24 mouse cellular contexts compared by ENCODE assay signal in the genomic region with DNA sequence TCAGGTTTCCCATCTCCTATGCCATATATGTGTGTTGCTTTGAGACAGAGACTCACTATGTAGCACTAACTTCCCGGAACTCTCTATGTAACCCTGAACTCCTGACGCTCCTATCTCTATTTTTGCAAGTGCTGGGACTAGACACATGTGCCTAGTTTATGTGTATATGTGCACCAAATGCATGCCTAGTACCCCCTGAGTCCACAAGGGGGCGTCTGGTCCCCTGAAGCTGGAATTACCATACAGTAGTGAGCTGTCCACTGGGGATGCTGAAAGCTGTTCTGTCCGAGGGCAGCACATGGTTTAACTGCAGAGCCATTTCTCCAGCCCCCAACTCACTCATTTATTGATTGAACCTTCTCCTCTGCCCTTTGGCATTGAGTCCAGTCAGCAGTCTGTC. TPM values are rescaled to one million over a fixed set of nuclear protein-coding genes. Genes with fewer than 3 reads are reported as not detected.
DNase-seq lines count a peak whose midpoint lies in the region; ATAC-seq and TF ChIP-seq lines count a peak whose summit lies in the region.
"Had no signal": no experiment of that assay in that cellular context is flagged by ENCODE, and none has a peak within 500 bp of the region (broad histone marks: within the 10 kb centered on the region; RNA-seq: fewer than 3 reads in every experiment).

No protein-coding gene starts in this region.

- TF ChIP-seq CTCF in liver, adult 2 months (IDR thresholded peaks at IDR 0.05; ENCODE audit: low read depth, low read length) = peak; percentile 8; the same call in 1 of the 2 replicates
- peak; percentile 55 to 68 (median 57) for TF ChIP-seq CTCF in MEL (IDR thresholded peaks at IDR 0.05 in 2 of 3, conservative IDR thresholded peaks at IDR 0.05 in 1 of 3; ENCODE audit: control insufficient read depth in 1 of 3, insufficient read depth in 1 of 3, low read depth in 2 of 3, low read length in 3 of 3, poor library complexity in 1 of 3, severe bottlenecking in 1 of 3)

- no peaks in the 10 kb centered on the region for H3K36me3 ChIP-seq in liver, adult 2 months (ENCODE audit: control insufficient read depth, insufficient read depth, low read length)
- no peaks in the 10 kb centered on the region for H3K36me3 ChIP-seq in liver, embryonic 12.5 days
- no peaks in the 10 kb centered on the region for H3K36me3 ChIP-seq in MEL (ENCODE audit: control insufficient read depth in 1 of 2, insufficient read depth in 2 of 2, low read length in 2 of 2)
- H3K36me3 ChIP-seq in intestine, embryonic 15.5 days = no peaks in the 10 kb centered on the region
- H3K36me3 ChIP-seq: heart, embryonic 10.5 days; liver, embryonic 15.5 days; midbrain, embryonic 12.5 days; neural tube, embryonic 15.5 days had no signal

- no peak overlapping the region for H3K9ac ChIP-seq in liver, adult 2 months (ENCODE audit: low read depth, low read length)
- H3K9ac ChIP-seq in liver, embryonic 12.5 days = no peak overlapping the region
- no peak overlapping the region for H3K9ac ChIP-seq in MEL (ENCODE audit: control insufficient read depth, low read depth, low read length, poor library complexity, severe bottlenecking)
- H3K9ac ChIP-seq in intestine, embryonic 15.5 days = no peak overlapping the region
- H3K9ac ChIP-seq: hindbrain, embryonic 14.5 days; liver, embryonic 15.5 days; midbrain, embryonic 12.5 days; neural tube, embryonic 15.5 days had no signal

- TF ChIP-seq POLR2A in liver, adult 2 months (IDR thresholded peaks at IDR 0.05; ENCODE audit: extremely low read depth, insufficient read depth, low read length) = no peak
- no peak for TF ChIP-seq POLR2A in MEL (IDR thresholded peaks at IDR 0.05; ENCODE audit: control insufficient read depth in 1 of 2, insufficient read depth in 1 of 2, low read depth in 1 of 2, low read length in 2 of 2, poor library complexity in 1 of 2)

- TF ChIP-seq RAD21 in MEL (IDR thresholded peaks at IDR 0.05; ENCODE audit: low read depth, low read length) = peak; percentile 20

- no peak for DNase-seq in liver, adult 2 months (ENCODE audit: extremely low read depth, low read depth, low spot score)
- DNase-seq in A20 (ENCODE audit: low read depth, low spot score) = peak; percentile 20
- DNase-seq in MEL (ENCODE audit: low read depth, low spot score) = peak; percentile 53
- no peak for DNase-seq in kidney, postnatal 10 days
- DNase-seq: adrenal gland, postnatal 36 days; cerebellum, adult 9-11 months; heart, postnatal 10 days; kidney, adult 18-20 months; kidney, postnatal 4 days; lung, postnatal 4 days had no signal

- no peak overlapping the region for H3K27ac ChIP-seq in liver, adult 2 months (replicated peaks; ENCODE audit: insufficient read depth, low read depth, low read length)
- no peak overlapping the region for H3K27ac ChIP-seq in liver, embryonic 12.5 days
- H3K27ac ChIP-seq in MEL (ENCODE audit: control insufficient read depth, low read depth, low read length) = no peak overlapping the region
- H3K27ac ChIP-seq in intestine, embryonic 15.5 days = peak overlapping the region; percentile 24; the same call in 1 of the 2 replicates
- H3K27ac ChIP-seq: heart, embryonic 10.5 days; hindbrain, embryonic 14.5 days; liver, embryonic 15.5 days; midbrain, embryonic 12.5 days; neural tube, embryonic 15.5 days had no signal

- no peaks in the 10 kb centered on the region for H3K4me1 ChIP-seq in liver, adult 2 months (ENCODE audit: control insufficient read depth, insufficient read depth, low read length)
- H3K4me1 ChIP-seq in liver, embryonic 12.5 days = no peaks in the 10 kb centered on the region
- H3K4me1 ChIP-seq in MEL (ENCODE audit: control insufficient read depth in 1 of 2, insufficient read depth in 2 of 2, low read length in 2 of 2) = no peaks in the 10 kb centered on the region
- H3K4me1 ChIP-seq in intestine, embryonic 15.5 days (replicated peaks) = no peaks in the 10 kb centered on the region
- H3K4me1 ChIP-seq: heart, embryonic 10.5 days; liver, embryonic 15.5 days; midbrain, embryonic 12.5 days; neural tube, embryonic 15.5 days had no signal

- WGBS in liver, adult 2 months = 68% methylated on average over 4 of the region's 4 CpGs
- WGBS in liver, embryonic 12.5 days (ENCODE audit: insufficient replicate concordance) = 61% methylated on average over 4 of the region's 4 CpGs
- 78% methylated on average over 4 of the region's 4 CpGs for WGBS in intestine, embryonic 15.5 days

- peaks cover 17% of the 10 kb centered on the region for H3K9me3 ChIP-seq in liver, embryonic 12.5 days (replicated peaks)
- H3K9me3 ChIP-seq in MEL (replicated peaks; ENCODE audit: insufficient read depth, low read length) = no peaks in the 10 kb centered on the region
- no peaks in the 10 kb centered on the region for H3K9me3 ChIP-seq in intestine, embryonic 15.5 days
- H3K9me3 ChIP-seq: heart, embryonic 10.5 days; neural tube, embryonic 15.5 days had no signal

- H3K4me3 ChIP-seq in liver, adult 2 months (ENCODE audit: insufficient read depth, low read depth, low read length) = no peak overlapping the region
- no peak overlapping the region for H3K4me3 ChIP-seq in liver, embryonic 12.5 days
- H3K4me3 ChIP-seq in MEL (ENCODE audit: control insufficient read depth in 1 of 2, insufficient read depth in 1 of 2, low read depth in 2 of 2, low read length in 2 of 2) = no peak overlapping the region
- H3K4me3 ChIP-seq in intestine, embryonic 15.5 days (replicated peaks) = no peak overlapping the region
- H3K4me3 ChIP-seq: heart, embryonic 10.5 days; liver, embryonic 15.5 days; midbrain, embryonic 12.5 days; myocyte; neural tube, embryonic 15.5 days had no signal

- H3K79me2 ChIP-seq in liver, adult 2 months (ENCODE audit: control insufficient read depth, insufficient read depth, low read length) = no peaks in the 10 kb centered on the region
- no peaks in the 10 kb centered on the region for H3K79me2 ChIP-seq in MEL (ENCODE audit: control insufficient read depth, insufficient read depth, low read length, poor library complexity)

- H3K4me2 ChIP-seq in liver, embryonic 12.5 days = no peak overlapping the region
- no peak overlapping the region for H3K4me2 ChIP-seq in intestine, embryonic 15.5 days (replicated peaks)
- H3K4me2 ChIP-seq: hindbrain, embryonic 14.5 days; liver, embryonic 15.5 days; midbrain, embryonic 12.5 days; neural tube, embryonic 15.5 days had no signal

- ATAC-seq in liver, embryonic 12.5 days = no peak
- peak; percentile 5; the same call in 1 of the 2 replicates for ATAC-seq in intestine, embryonic 15.5 days
- no peak for ATAC-seq in megakaryocyte-erythroid progenitor cell, adult 5-6 weeks (replicated peaks; ENCODE audit: low FRiP score, low TSS enrichment, poor library complexity, severe bottlenecking)

- H3K27me3 ChIP-seq in liver, adult 2 months (ENCODE audit: control insufficient read depth, insufficient read depth, low read length) = peaks cover 5% of the 10 kb centered on the region; the same call in 1 of the 2 replicates
- H3K27me3 ChIP-seq in liver, embryonic 12.5 days (replicated peaks) = peaks cover 29% of the 10 kb centered on the region
- H3K27me3 ChIP-seq in MEL (ENCODE audit: control insufficient read depth in 1 of 2, insufficient read depth in 2 of 2, low read length in 2 of 2) = no peaks in the 10 kb centered on the region; a peak in 3 of 4 replicates
- no peaks in the 10 kb centered on the region for H3K27me3 ChIP-seq in intestine, embryonic 15.5 days (replicated peaks)

- TF ChIP-seq EP300 in MEL (IDR thresholded peaks at IDR 0.05; ENCODE audit: low read depth in 1 of 2, low read length in 2 of 2) = no peak

TF ChIP-seq in MEL, 35 proteins besides CTCF, POLR2A, EP300 and RAD21:
- TF ChIP-seq TBP (IDR thresholded peaks at IDR 0.05; ENCODE audit: low read depth, low read length) (no peak), SMC3 (IDR thresholded peaks at IDR 0.05; ENCODE audit: low read depth, low read length) (peak; percentile 34; the same call in 1 of the 2 replicates)
TF ChIP-seq in MEL: peak in this region for 1.

RNA-seq across cellular contexts. Expression of gene B4galnt2, which starts 11.7 kb away (rescaled TPM):
- total RNA-seq in liver, adult 2 months (2014; rRNA removed) = 0.37 TPM in 1 of 2 replicates, not detected in the other
- not detected in 2 replicates for polyA plus RNA-seq in liver, adult 2 months (2012; rRNA removed)
- polyA plus RNA-seq in liver, embryonic 12.5 days (2016; fragmentation: Nextera tagmentation; extraction: Ambion mirVana) = 0.39 and 0.51 TPM in 2 replicates
- 0.15 and 0.16 TPM in 2 replicates for total RNA-seq in MEL (2012; rRNA removed)
- 1 to 10 TPM in 1 of 2 experiments, not detected in 1; 4.5 TPM for polyA plus RNA-seq in MEL (2012; ENCODE audit: insufficient read depth in 1 of 2, insufficient read length in 2 of 2, low read depth in 1 of 2, low replicate concordance in 2 of 2, missing spikeins in 1 of 2)
- 36.3 and 39.9 TPM in 2 replicates for polyA plus RNA-seq in intestine, embryonic 15.5 days (2015; fragmentation: Nextera tagmentation; extraction: Ambion mirVana)
- total RNA-seq in megakaryocyte-erythroid progenitor cell, adult 5-6 weeks (2014; fragmentation: Nextera tagmentation) = not detected in 2 replicates
- not detected in 2 replicates for total RNA-seq in megakaryocyte-erythroid progenitor cell, adult 5-6 weeks (2017)
- total RNA-seq: adrenal gland, postnatal 36 days; gastrocnemius, postnatal 4 days; heart, postnatal 10 days; layer of hippocampus, postnatal 25 days; left cerebral cortex, postnatal 36 days had no signal
- polyA plus RNA-seq: forebrain, embryonic 11.5 days; hindbrain, embryonic 14.5 days; midbrain, embryonic 12.5 days; neural tube, embryonic 15.5 days; urinary bladder, adult 2 months had no signal

Comparison
In these comparisons a context has a peak if more than half of its experiments do, and no peak if none do; other contexts are left out.
1. DNase-seq: peak in A20 (single experiment) and MEL (single experiment); none in liver, adult 2 months (single experiment) and kidney, postnatal 10 days (single experiment).